Mouse (Mus musculus): ENCODE data around the gene Prelid3b. TPM values are rescaled to one million over a fixed set of nuclear protein-coding genes. Genes with fewer than 3 reads are reported as not detected.

The Prelid3b gene
- polyA plus RNA-seq, 2 experiments from 2014 or later = 69.8 to 85.8 TPM

DNA sequence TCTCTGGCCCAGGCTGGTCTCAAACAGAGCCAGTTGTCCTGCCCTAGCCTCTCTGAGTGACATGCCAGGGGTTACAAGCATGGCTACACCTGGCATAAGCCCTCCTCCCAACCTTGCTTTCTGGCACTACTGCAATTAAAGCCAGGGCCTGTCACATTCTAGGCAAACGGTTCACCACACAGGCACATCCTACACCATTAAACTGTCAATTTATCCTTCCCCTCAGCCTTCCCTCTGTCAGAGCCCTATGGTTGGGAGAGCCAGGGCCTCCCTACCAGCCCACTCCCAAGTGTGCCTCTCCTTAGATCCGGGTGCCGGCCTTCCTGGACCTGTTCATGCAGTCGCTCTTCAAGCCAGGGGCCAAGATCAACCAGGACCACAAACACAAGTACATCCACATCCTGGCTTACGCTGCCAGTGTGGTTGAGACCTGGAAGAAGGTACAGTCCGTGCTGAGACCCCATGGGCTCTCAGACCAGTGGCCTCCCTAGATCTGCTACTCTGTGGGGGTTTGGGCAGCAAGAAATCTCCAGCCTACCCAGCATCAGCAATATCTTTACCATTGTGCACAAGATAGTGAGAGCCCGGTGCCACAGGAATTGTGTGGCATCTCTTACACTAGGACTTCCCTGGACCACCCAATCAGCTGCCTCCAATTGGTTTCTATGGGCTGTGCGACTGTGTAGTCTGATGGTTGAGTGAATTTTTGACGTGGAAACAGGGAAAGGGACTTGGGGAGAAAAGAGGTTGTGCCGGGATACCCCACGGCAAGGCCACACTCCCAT, 48.4 kb downstream of the Prelid3b start:
- ATAC-seq = no peak

DNA sequence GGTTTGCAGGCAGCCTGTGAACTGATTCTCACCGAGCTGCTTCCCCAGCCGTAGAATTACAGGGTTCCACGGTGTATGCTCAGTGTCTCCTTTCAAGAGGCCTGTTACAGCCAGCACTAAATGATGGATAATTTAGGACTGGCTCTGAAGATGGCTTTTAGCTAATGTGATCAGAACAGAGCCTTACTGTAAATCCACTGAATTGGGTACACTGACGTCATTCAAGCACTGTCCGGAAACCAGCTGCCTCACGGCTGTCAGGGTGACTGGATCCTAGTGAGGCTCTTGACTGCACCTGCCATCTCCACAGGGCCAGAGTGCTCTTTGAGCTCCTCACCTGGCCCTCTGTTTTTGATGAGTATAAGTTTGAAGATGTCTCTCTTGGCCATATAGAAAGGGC, 51.8 kb downstream of the Prelid3b start:
- no peak for ATAC-seq

DNA sequence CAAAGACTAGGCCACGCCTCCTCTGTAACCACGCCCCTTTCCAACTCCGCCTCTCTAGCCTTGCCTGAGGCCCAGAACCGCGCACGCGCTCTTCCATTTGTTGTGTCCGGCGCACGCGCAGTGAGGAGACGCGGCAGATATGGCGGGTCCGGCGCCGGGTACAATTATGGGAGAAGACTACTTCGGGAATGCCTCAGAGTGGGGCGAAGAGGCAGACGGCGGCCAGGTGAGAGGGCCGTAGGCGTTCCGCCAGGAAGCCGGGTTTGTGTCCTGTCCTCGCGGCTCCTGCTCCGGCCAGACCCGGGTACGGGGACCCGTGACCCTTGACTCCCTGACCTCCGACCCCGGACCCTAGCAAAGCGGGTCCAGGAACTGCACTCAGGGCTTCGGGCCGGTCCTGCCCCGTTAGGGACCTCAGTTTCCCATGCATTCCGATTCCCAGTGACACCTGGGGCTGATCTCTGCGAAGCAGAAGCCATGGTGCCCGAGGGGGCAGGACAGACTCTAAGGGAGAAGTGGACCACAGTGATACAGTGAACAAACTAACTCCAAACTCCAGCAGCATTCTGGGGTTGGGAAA, 57.1 kb downstream of the Prelid3b start, which contains the start of gene Nelfcd:
Gene Nelfcd, plus strand, starts transcription at position 74 of the 580 bp plus-strand sequence.
- ATAC-seq = peak; percentile 100

Other genes with a start within 250 kb of the Prelid3b start
- gene Gnas, start 188.8 kb downstream of the Prelid3b start, polyA plus RNA-seq (2017; shearing (Covaris generic)) = 100 to 1,000 TPM in 1 of 2 experiments, 10 to 100 TPM in 1; 96.1 to 130 TPM
- 1 to 10 TPM; 1.6 to 2.3 TPM for gene Gm20721, start 126.4 kb downstream of the Prelid3b start, polyA plus RNA-seq (2017; shearing (Covaris generic))
- 100 to 1,000 TPM in 1 of 2 experiments, 10 to 100 TPM in 1; 53.4 to 105 TPM for gene Nelfcd, start 57.3 kb downstream of the Prelid3b start, polyA plus RNA-seq (2017; shearing (Covaris generic))
- gene Ctsz, start 34.0 kb downstream of the Prelid3b start, polyA plus RNA-seq (2017; shearing (Covaris generic)) = 100 to 1,000 TPM in 1 of 2 experiments, 10 to 100 TPM in 1; 91.9 to 125 TPM
- gene Tubb1, start 22.4 kb downstream of the Prelid3b start, polyA plus RNA-seq (2017; shearing (Covaris generic)) = not detected
- gene Atp5e, start 9.0 kb downstream of the Prelid3b start, polyA plus RNA-seq (2017; shearing (Covaris generic)) = 100 to 1,000 TPM; 552 to 670 TPM
- 1 to 10 TPM; 9.2 to 9.6 TPM for gene Zfp831, start 170.5 kb upstream of the Prelid3b start, polyA plus RNA-seq (2017; shearing (Covaris generic))